Mouse (Mus musculus) cerebellum, adult 2 months (tissue): Measurements from ENCODE around the gene Hfe2. TPM values are rescaled to one million over a fixed set of nuclear protein-coding genes. Genes with fewer than 3 reads are reported as not detected.
A peak's percentile ranks its signal among the peaks of the same experiment; 100 is the strongest.
"Not testable (repeated sequence)": the region's sequence is repeated elsewhere in the genome, so short reads cannot be mapped to it uniquely, and the experiment has no call there.

Experiments used
- DNase-seq, 2 experiments: peaks; one replicate each; pipeline ENCODE4 v3.0.0; 2021
- H3K27ac ChIP-seq: fragments of 200-500 bp; 2 replicates; pipeline ENCODE4 v1.5.1; 2012; ENCODE audit warnings: low read length, control low read depth, inconsistent platforms; ENCODE audit not compliant: insufficient read depth
- H3K27me3 ChIP-seq: fragments of 200-500 bp; 2 replicates; pipeline ENCODE4 v1.6.1; 2012; ENCODE audit warnings: inconsistent platforms, mild to moderate bottlenecking, low read length, moderate library complexity; ENCODE audit not compliant: control insufficient read depth, insufficient read depth
- H3K4me1 ChIP-seq: fragments of 200-500 bp; 2 replicates; pipeline ENCODE4 v1.6.1; 2011; ENCODE audit warnings: low read length; ENCODE audit not compliant: control insufficient read depth, insufficient read depth
- H3K4me3 ChIP-seq: fragments of 200-500 bp; replicated peaks from 2 replicates; pipeline ENCODE3; 2011; ENCODE audit warnings: mild to moderate bottlenecking, low read depth, low read length, control low read depth; ENCODE audit not compliant: insufficient read depth
- CTCF ChIP-seq: fragments of 200-500 bp; IDR thresholded peaks from 2 replicates; pipeline ENCODE4 v1.5.1; 2011; ENCODE audit warnings: low read depth, mild to moderate bottlenecking, control low read depth, low read length, moderate library complexity, borderline replicate concordance; ENCODE audit not compliant: insufficient read depth
- POLR2A ChIP-seq: fragments of 200-500 bp; IDR thresholded peaks from 2 replicates; pipeline ENCODE4 v1.6.1; 2011; ENCODE audit warnings: low read length, control low read depth, borderline replicate concordance; ENCODE audit not compliant: insufficient read depth
- WGBS: fragments of 180-500 bp; shearing (Covaris S2); methylation state at CpG from one replicate; pipeline ENCODE4 v1.1.7; 2018; 5-methylcytosine and 5-hydroxymethylcytosine counted together
- polyA plus RNA-seq: library from polyadenylated mRNA; depleted of rRNA; stranded (reverse); fragments of >200 nt; gene quantifications from 2 replicates; pipeline ENCODE4 v1.2.3, GENCODE M21; 2012

The Hfe2 gene
- polyA plus RNA-seq, 1 experiment = 0.41 TPM

GRCm38 (mm10) chr3:96483946-96484345 is 41.0 kb upstream of the Hfe2 start:
- TF ChIP-seq CTCF = no peak
- TF ChIP-seq POLR2A = no peak
- no peaks in the 10 kb centered on the region for H3K4me1 ChIP-seq
- no peaks in the 10 kb centered on the region for H3K27me3 ChIP-seq
- DNase-seq = no peak
- WGBS = 100% methylated on average over 2 of the region's 2 CpGs
- no peak overlapping the region for H3K27ac ChIP-seq
- H3K4me3 ChIP-seq = no peak overlapping the region

GRCm38 (mm10) chr3:96484921-96485320 is 40.1 kb upstream of the Hfe2 start:
- H3K27ac ChIP-seq = no peak overlapping the region
- no peaks in the 10 kb centered on the region for H3K27me3 ChIP-seq
- DNase-seq = no peak
- TF ChIP-seq POLR2A (no peak), CTCF (no peak)
- H3K4me3 ChIP-seq = no peak overlapping the region
- 91% methylated on average over 4 of the region's 4 CpGs for WGBS
- H3K4me1 ChIP-seq = no peaks in the 10 kb centered on the region

GRCm38 (mm10) chr3:96485361-96485760 is 39.6 kb upstream of the Hfe2 start:
- no peaks in the 10 kb centered on the region for H3K4me1 ChIP-seq
- no peak overlapping the region for H3K4me3 ChIP-seq
- no peak for TF ChIP-seq CTCF
- TF ChIP-seq POLR2A = no peak
- DNase-seq = no peak
- no peaks in the 10 kb centered on the region for H3K27me3 ChIP-seq
- 94% methylated on average over 2 of the region's 2 CpGs for WGBS
- no peak overlapping the region for H3K27ac ChIP-seq

GRCm38 (mm10) chr3:96486064-96486827 is 38.7 kb upstream of the Hfe2 start:
- H3K27ac ChIP-seq, H3K4me1 ChIP-seq, H3K4me3 ChIP-seq, H3K27me3 ChIP-seq, DNase-seq: not testable (repeated sequence)
- WGBS = 10% methylated on average over 5 of the region's 34 CpGs

- not testable (repeated sequence) for H3K27ac ChIP-seq, DNase-seq, H3K27me3 ChIP-seq, H3K4me1 ChIP-seq
- peak overlapping the region; percentile 54 for H3K4me3 ChIP-seq
- WGBS = 8% methylated on average over 9 of the region's 38 CpGs
Measured at GRCm38 (mm10) chr3:96486828-96487559, 38.0 kb upstream of the Hfe2 start.

- WGBS = 3% methylated on average over 26 of the region's 26 CpGs
- Histone ChIP-seq H3K4me1 (no peaks in the 10 kb centered on the region), H3K4me3 (peak overlapping the region; percentile 86), H3K27ac (peak overlapping the region; percentile 87), H3K27me3 (no peaks in the 10 kb centered on the region)
- no peak for TF ChIP-seq POLR2A
- peak; percentile 13; the same call in 1 of the 2 replicates for TF ChIP-seq CTCF
- peak; percentile 51 to 63 for DNase-seq
Measured at GRCm38 (mm10) chr3:96487596-96488289, 37.2 kb upstream of the Hfe2 start.

GRCm38 (mm10) chr3:96488290-96488906 is 36.6 kb upstream of the Hfe2 start:
- Histone ChIP-seq H3K4me3 (peak overlapping the region; percentile 86), H3K27ac (peak overlapping the region; percentile 87)
- H3K27me3 ChIP-seq, DNase-seq, H3K4me1 ChIP-seq: not testable (repeated sequence)
- WGBS = 0% methylated on average over 3 of the region's 55 CpGs

GRCm38 (mm10) chr3:96488907-96489629 is 35.9 kb upstream of the Hfe2 start:
- Histone ChIP-seq H3K27ac (peak overlapping the region; percentile 93; the same call in 1 of the 2 replicates), H3K4me3 (peak overlapping the region; percentile 64)
- H3K4me1 ChIP-seq, H3K27me3 ChIP-seq: not testable (repeated sequence)
- 0% methylated on average over 9 of the region's 31 CpGs for WGBS
- DNase-seq = peak; percentile 36 to 64

GRCm38 (mm10) chr3:96489636-96490035 is 35.3 kb upstream of the Hfe2 start:
- not testable (repeated sequence) for H3K27me3 ChIP-seq, H3K4me3 ChIP-seq, H3K4me1 ChIP-seq
- DNase-seq = peak in 1 of 2 experiments; percentile 41
- WGBS = 28% methylated on average over 7 of the region's 8 CpGs
- H3K27ac ChIP-seq = peak overlapping the region; percentile 93; the same call in 1 of the 2 replicates

GRCm38 (mm10) chr3:96494456-96494855 is 30.5 kb upstream of the Hfe2 start:
- H3K4me1 ChIP-seq, DNase-seq, H3K27me3 ChIP-seq, H3K4me3 ChIP-seq, H3K27ac ChIP-seq: not testable (repeated sequence)
- WGBS = over 99% methylated on average over 8 of the region's 11 CpGs
